Mouse (Mus musculus): ENCODE measurements around the gene Tle3.
A peak's percentile ranks its signal among the peaks of the same experiment; 100 is the strongest.

Gene Tle3

GRCm38 (mm10) chr9:61435191-61435989 is 63.2 kb downstream of the Tle3 start:
- peak; percentile 88 for DNase-seq (ENCODE audit: low read depth, low spot score)

GRCm38 (mm10) chr9:61436104-61436503 is 63.9 kb downstream of the Tle3 start:
- peak; percentile 70 for DNase-seq (ENCODE audit: low read depth, low spot score)

- DNase-seq (ENCODE audit: low read depth, low spot score): no peak
Observed at GRCm38 (mm10) chr9:61436761-61437160, 64.6 kb downstream of the Tle3 start.

GRCm38 (mm10) chr9:61439092-61439491 is 66.9 kb downstream of the Tle3 start:
- no peak for DNase-seq (ENCODE audit: low read depth, low spot score)

- no peak for DNase-seq (ENCODE audit: low read depth, low spot score)
Observed at GRCm38 (mm10) chr9:61439979-61440378, 67.8 kb downstream of the Tle3 start.

GRCm38 (mm10) chr9:61441206-61441913 is 69.2 kb downstream of the Tle3 start:
- no peak for DNase-seq (ENCODE audit: low read depth, low spot score)

GRCm38 (mm10) chr9:61442951-61443630 is 70.9 kb downstream of the Tle3 start:
- DNase-seq (ENCODE audit: low read depth, low spot score): no peak

GRCm38 (mm10) chr9:61445151-61445550 is 73.0 kb downstream of the Tle3 start:
- no peak for DNase-seq (ENCODE audit: low read depth, low spot score)

GRCm38 (mm10) chr9:61445711-61446222 is 73.6 kb downstream of the Tle3 start:
- no peak for DNase-seq (ENCODE audit: low read depth, low spot score)

GRCm38 (mm10) chr9:61446965-61447364 is 74.8 kb downstream of the Tle3 start:
- DNase-seq (ENCODE audit: low read depth, low spot score): no peak

- DNase-seq (ENCODE audit: low read depth, low spot score): no peak
Observed at GRCm38 (mm10) chr9:61449363-61449904, 77.3 kb downstream of the Tle3 start.

- no peak for DNase-seq (ENCODE audit: low read depth, low spot score)
Observed at GRCm38 (mm10) chr9:61452081-61452480, 79.9 kb downstream of the Tle3 start.

GRCm38 (mm10) chr9:61455861-61456261 is 83.7 kb downstream of the Tle3 start:
- DNase-seq (ENCODE audit: low read depth, low spot score): no peak

- no peak for DNase-seq (ENCODE audit: low read depth, low spot score)
Observed at GRCm38 (mm10) chr9:61456441-61457161, 84.4 kb downstream of the Tle3 start.

- no peak for DNase-seq (ENCODE audit: low read depth, low spot score)
Observed at GRCm38 (mm10) chr9:61457162-61457523, 85.0 kb downstream of the Tle3 start.

- no peak for DNase-seq (ENCODE audit: low read depth, low spot score)
Observed at GRCm38 (mm10) chr9:61461859-61462258, 89.7 kb downstream of the Tle3 start.

- DNase-seq (ENCODE audit: low read depth, low spot score): peak; percentile 34
Observed at GRCm38 (mm10) chr9:61467436-61467835, 95.3 kb downstream of the Tle3 start.
